Mouse (Mus musculus) MEL (cell line): ENCODE results near the gene Hpd.

Experiments used
- CHD1 ChIP-seq: IDR thresholded peaks from 2 replicates; pipeline ENCODE4 v1.6.1; 2012; ENCODE audit warnings: low read depth, mild to moderate bottlenecking, inconsistent platforms, low read length, improper control_type of control experiment
- CTCF ChIP-seq, 3 experiments: IDR thresholded peaks in 2 of 3; conservative IDR thresholded peaks in 1 of 3; 2 replicates each; pipeline ENCODE4 v1.5.1; 2011 to 2012; ENCODE audit warnings: low read length in 3 of 3, low read depth in 2 of 3, mild to moderate bottlenecking in 2 of 3, improper control_type of control experiment in 1 of 3, inconsistent platforms in 1 of 3, mixed read lengths in 1 of 3, moderate library complexity in 1 of 3; ENCODE audit not compliant: control insufficient read depth in 1 of 3, insufficient read depth in 1 of 3, poor library complexity in 1 of 3, severe bottlenecking in 1 of 3
- GABPA ChIP-seq: IDR thresholded peaks from 2 replicates; pipeline ENCODE4 v1.6.1; 2012; ENCODE audit warnings: low read depth, mild to moderate bottlenecking, inconsistent platforms, low read length, improper control_type of control experiment, moderate library complexity
- GATA1 ChIP-seq: IDR thresholded peaks from 2 replicates; pipeline ENCODE4 v1.6.1; 2011; ENCODE audit warnings: low read depth, low read length, improper control_type of control experiment
- POLR2A ChIP-seq, 2 experiments: IDR thresholded peaks; 2 replicates each; pipeline ENCODE4 v1.6.1; 2011 to 2012; ENCODE audit warnings: low read length in 2 of 2, mild to moderate bottlenecking in 2 of 2, control low read depth in 1 of 2, improper control_type of control experiment in 1 of 2, low read depth in 1 of 2, moderate library complexity in 1 of 2; ENCODE audit not compliant: control insufficient read depth in 1 of 2, insufficient read depth in 1 of 2, poor library complexity in 1 of 2
- TAL1 ChIP-seq: IDR thresholded peaks from 2 replicates; pipeline ENCODE4 v1.6.1; 2012; ENCODE audit warnings: mild to moderate bottlenecking, inconsistent platforms, low read length, moderate library complexity, mixed read lengths
- ZC3H11A ChIP-seq: IDR thresholded peaks from 2 replicates; pipeline ENCODE4 v1.6.1; 2012; ENCODE audit warnings: low read depth, mild to moderate bottlenecking, inconsistent platforms, low read length, improper control_type of control experiment
- ZKSCAN1 ChIP-seq: IDR thresholded peaks from 2 replicates; pipeline ENCODE4 v1.6.1; 2012; ENCODE audit warnings: low read depth, mild to moderate bottlenecking, inconsistent platforms, low read length, improper control_type of control experiment, moderate library complexity

DNA sequence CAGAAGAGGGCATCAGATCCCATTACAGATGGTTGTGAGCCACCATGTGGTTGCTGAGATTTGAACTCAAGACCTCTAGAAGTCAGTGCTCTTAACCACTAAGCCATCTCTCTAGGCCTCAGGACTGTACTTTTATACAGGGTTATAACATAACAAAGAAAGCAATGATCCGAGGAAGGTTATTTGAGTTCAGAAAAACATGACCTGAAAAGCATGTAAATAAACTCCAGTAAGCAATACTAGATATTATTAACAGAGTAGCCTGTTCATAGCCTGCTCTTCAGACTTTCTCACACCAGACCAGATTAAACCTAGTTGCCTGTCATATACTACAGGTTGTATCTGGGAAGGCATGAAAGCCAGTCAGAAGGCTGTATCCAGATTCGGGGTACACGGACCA lies 4.8 kb upstream of the Hpd start:
- TF ChIP-seq POLR2A (IDR thresholded peaks at IDR 0.05; ENCODE audit: control insufficient read depth in 1 of 2, insufficient read depth in 1 of 2, low read depth in 1 of 2, low read length in 2 of 2, poor library complexity in 1 of 2) (no peak), CTCF (IDR thresholded peaks at IDR 0.05 in 2 of 3, conservative IDR thresholded peaks at IDR 0.05 in 1 of 3; ENCODE audit: control insufficient read depth in 1 of 3, insufficient read depth in 1 of 3, low read depth in 2 of 3, low read length in 3 of 3, poor library complexity in 1 of 3, severe bottlenecking in 1 of 3) (no peak), TAL1 (no peak), GATA1 (no peak), GABPA (no peak), ZKSCAN1 (no peak), ZC3H11A (no peak), CHD1 (no peak)
